ENCODE assay signal across 11 mouse cellular contexts in genomic region chr17:25825311-25825710, GRCm38 (mm10). TPM values are rescaled to one million over a fixed set of nuclear protein-coding genes. Genes with fewer than 3 reads are reported as not detected.
DNase-seq lines count a peak whose midpoint lies in the region; ATAC-seq and TF ChIP-seq lines count a peak whose summit lies in the region.
"Had no signal": no experiment of that assay in that cellular context is flagged by ENCODE, and none has a peak within 500 bp of the region (broad histone marks: within the 10 kb centered on the region; RNA-seq: fewer than 3 reads in every experiment).

No protein-coding gene starts in this region.

- intact Hi-C loops in heart, postnatal 25 days (cut with DNase I) = no loop called here

- peaks cover 40% of the 10 kb centered on the region for H3K4me1 ChIP-seq in heart, embryonic 13.5 days
- H3K4me1 ChIP-seq in midbrain, embryonic 12.5 days = peaks cover 46% of the 10 kb centered on the region
- peaks cover 21% of the 10 kb centered on the region for H3K4me1 ChIP-seq in midbrain, postnatal 0 days (ENCODE audit: insufficient read depth, low read length)
- peaks cover 35% of the 10 kb centered on the region for H3K4me1 ChIP-seq in intestine, embryonic 15.5 days (replicated peaks)
- H3K4me1 ChIP-seq in neural tube, embryonic 15.5 days = peaks cover 66% of the 10 kb centered on the region

- WGBS in heart, embryonic 13.5 days = 84% methylated on average over 6 of the region's 6 CpGs
- WGBS in midbrain, embryonic 12.5 days = 89% methylated on average over 6 of the region's 6 CpGs
- WGBS in midbrain, postnatal 0 days = 91% methylated on average over 6 of the region's 6 CpGs
- WGBS in intestine, embryonic 15.5 days = 86% methylated on average over 6 of the region's 6 CpGs
- whole genome bisulfite sequencing in neural tube, embryonic 15.5 days = 94% methylated on average over 6 of the region's 6 CpGs

- no peak for ATAC-seq in heart, embryonic 13.5 days (ENCODE audit: extremely low read depth, insufficient number of reproducible peaks, low FRiP score, low TSS enrichment)
- ATAC-seq in midbrain, embryonic 12.5 days (ENCODE audit: low FRiP score, low read depth) = no peak
- no peak for ATAC-seq in midbrain, postnatal 0 days (ENCODE audit: low FRiP score)
- ATAC-seq in intestine, embryonic 15.5 days = no peak
- ATAC-seq in neural tube, embryonic 15.5 days (ENCODE audit: low FRiP score) = no peak
- no peak for ATAC-seq in monocyte, adult 5-6 weeks (replicated peaks; ENCODE audit: insufficient number of reproducible peaks, low FRiP score, low TSS enrichment, poor library complexity, severe bottlenecking)
- ATAC-seq: CD4-positive, CD25-positive, alpha-beta regulatory T cell, adult 4 months had no signal

- H3K9ac ChIP-seq in heart, embryonic 13.5 days = no peak overlapping the region
- peak overlapping the region; percentile 33 for H3K9ac ChIP-seq in midbrain, embryonic 12.5 days (replicated peaks)
- no peak overlapping the region for H3K9ac ChIP-seq in midbrain, postnatal 0 days (replicated peaks; ENCODE audit: low read length, poor library complexity, severe bottlenecking)
- H3K9ac ChIP-seq in intestine, embryonic 15.5 days = no peak overlapping the region
- H3K9ac ChIP-seq in neural tube, embryonic 15.5 days (replicated peaks) = no peak overlapping the region
- H3K9ac ChIP-seq: limb, embryonic 15.5 days had no signal

- no peak for TF ChIP-seq CTCF in midbrain, postnatal 0 days (IDR thresholded peaks at IDR 0.05)

- H3K36me3 ChIP-seq in heart, embryonic 13.5 days = peaks cover 39% of the 10 kb centered on the region
- H3K36me3 ChIP-seq in midbrain, embryonic 12.5 days = peaks cover 32% of the 10 kb centered on the region
- peaks cover 24% of the 10 kb centered on the region for H3K36me3 ChIP-seq in midbrain, postnatal 0 days (ENCODE audit: insufficient read depth, low read length)
- H3K36me3 ChIP-seq in intestine, embryonic 15.5 days = peaks cover 5% of the 10 kb centered on the region; the same call in 1 of the 2 replicates
- peaks cover 30% of the 10 kb centered on the region for H3K36me3 ChIP-seq in neural tube, embryonic 15.5 days

- H3K27me3 ChIP-seq in heart, embryonic 13.5 days (replicated peaks) = peaks cover 26% of the 10 kb centered on the region
- H3K27me3 ChIP-seq in midbrain, embryonic 12.5 days = peaks cover 11% of the 10 kb centered on the region
- no peaks in the 10 kb centered on the region for H3K27me3 ChIP-seq in midbrain, postnatal 0 days (ENCODE audit: insufficient read depth, low read length)
- H3K27me3 ChIP-seq in intestine, embryonic 15.5 days (replicated peaks) = peaks cover 2% of the 10 kb centered on the region
- H3K27me3 ChIP-seq in neural tube, embryonic 15.5 days (replicated peaks) = peaks cover under 1% of the 10 kb centered on the region

- H3K27ac ChIP-seq in heart, embryonic 13.5 days (replicated peaks) = no peak overlapping the region
- no peak overlapping the region for H3K27ac ChIP-seq in midbrain, embryonic 12.5 days (replicated peaks)
- no peak overlapping the region for H3K27ac ChIP-seq in midbrain, postnatal 0 days (ENCODE audit: low read depth, low read length)
- H3K27ac ChIP-seq in intestine, embryonic 15.5 days = no peak overlapping the region
- no peak overlapping the region for H3K27ac ChIP-seq in neural tube, embryonic 15.5 days (replicated peaks)
- H3K27ac ChIP-seq: limb, embryonic 15.5 days had no signal

- H3K4me3 ChIP-seq in heart, embryonic 13.5 days = no peak overlapping the region
- no peak overlapping the region for H3K4me3 ChIP-seq in midbrain, embryonic 12.5 days
- no peak overlapping the region for H3K4me3 ChIP-seq in midbrain, postnatal 0 days (ENCODE audit: low read depth, low read length)
- H3K4me3 ChIP-seq in intestine, embryonic 15.5 days (replicated peaks) = no peak overlapping the region; the same call in 1 of the 2 replicates
- 0 out of 2 replicates have a peak overlapping the region, but pooled peaks have one; percentile 3 for H3K4me3 ChIP-seq in neural tube, embryonic 15.5 days (replicated peaks)

- 0 out of 2 replicates have a peak overlapping the region, but pooled peaks have one; percentile 95 for H3K4me2 ChIP-seq in heart, embryonic 13.5 days
- peak overlapping the region; percentile 95; the same call in 1 of the 2 replicates for H3K4me2 ChIP-seq in midbrain, embryonic 12.5 days (replicated peaks)
- H3K4me2 ChIP-seq in midbrain, postnatal 0 days (ENCODE audit: low read depth, low read length, poor library complexity, severe bottlenecking) = no peak overlapping the region
- peak overlapping the region; percentile 86; the same call in 1 of the 2 replicates for H3K4me2 ChIP-seq in intestine, embryonic 15.5 days (replicated peaks)
- peak overlapping the region; percentile 98 for H3K4me2 ChIP-seq in neural tube, embryonic 15.5 days

- no peaks in the 10 kb centered on the region for H3K9me3 ChIP-seq in heart, embryonic 13.5 days
- no peaks in the 10 kb centered on the region for H3K9me3 ChIP-seq in midbrain, embryonic 12.5 days
- no peaks in the 10 kb centered on the region for H3K9me3 ChIP-seq in midbrain, postnatal 0 days (ENCODE audit: low read length)
- no peaks in the 10 kb centered on the region for H3K9me3 ChIP-seq in intestine, embryonic 15.5 days
- no peaks in the 10 kb centered on the region for H3K9me3 ChIP-seq in neural tube, embryonic 15.5 days (replicated peaks)
- H3K9me3 ChIP-seq: limb, embryonic 15.5 days had no signal

- no peak for DNase-seq in heart, postnatal 25 days (ENCODE audit: low spot score)
- no peak for DNase-seq in midbrain, postnatal 0 days (ENCODE audit: low spot score)
- no peak for DNase-seq in layer of hippocampus, adult 9-11 months
- DNase-seq: cerebellum, adult 9-10 months had no signal

RNA-seq across cellular contexts. Expression of gene Wdr24, which starts 1.9 kb away (rescaled TPM):
- polyA plus RNA-seq in heart, embryonic 13.5 days (2015; fragmentation: Nextera tagmentation; extraction: Ambion mirVana) = 14.2 and 15.1 TPM in 2 replicates
- 10 to 100 TPM; 10.2 to 10.6 TPM for total RNA-seq in heart, postnatal 25 days (2021)
- 28.3 and 28.5 TPM in 2 replicates for polyA plus RNA-seq in midbrain, embryonic 12.5 days (2016; fragmentation: Nextera tagmentation; extraction: Ambion mirVana)
- 33.4 and 37.6 TPM in 2 replicates for total RNA-seq in midbrain, postnatal 0 days (2014; rRNA removed)
- polyA plus RNA-seq in midbrain, postnatal 0 days (2015; fragmentation: Nextera tagmentation; extraction: Ambion mirVana) = 24.7 and 27.3 TPM in 2 replicates
- polyA plus RNA-seq in intestine, embryonic 15.5 days (2015; fragmentation: Nextera tagmentation; extraction: Ambion mirVana) = 25.4 and 27.7 TPM in 2 replicates
- 26.5 and 29.9 TPM in 2 replicates for polyA plus RNA-seq in neural tube, embryonic 15.5 days (2015; fragmentation: Nextera tagmentation; extraction: Ambion mirVana)
- total RNA-seq in monocyte, adult 5-6 weeks (2017) = 10.7 to 16.6 TPM (median 15.6 TPM) in 3 replicates

RNA-seq across cellular contexts. Expression of gene Jmjd8, which starts 3.4 kb away (rescaled TPM):
- polyA plus RNA-seq in heart, embryonic 13.5 days (2015; fragmentation: Nextera tagmentation; extraction: Ambion mirVana) = 36.7 and 37.4 TPM in 2 replicates
- 10 to 100 TPM; 35.5 to 36.6 TPM for total RNA-seq in heart, postnatal 25 days (2021)
- 70.7 and 71.1 TPM in 2 replicates for polyA plus RNA-seq in midbrain, embryonic 12.5 days (2016; fragmentation: Nextera tagmentation; extraction: Ambion mirVana)
- 39.1 and 46.2 TPM in 2 replicates for total RNA-seq in midbrain, postnatal 0 days (2014; rRNA removed)
- polyA plus RNA-seq in midbrain, postnatal 0 days (2015; fragmentation: Nextera tagmentation; extraction: Ambion mirVana) = 43.8 and 45.9 TPM in 2 replicates
- 45.1 and 49.4 TPM in 2 replicates for polyA plus RNA-seq in intestine, embryonic 15.5 days (2015; fragmentation: Nextera tagmentation; extraction: Ambion mirVana)
- polyA plus RNA-seq in neural tube, embryonic 15.5 days (2015; fragmentation: Nextera tagmentation; extraction: Ambion mirVana) = 48.5 and 49.8 TPM in 2 replicates
- 7.9 to 20.3 TPM (median 11.0 TPM) in 3 replicates for total RNA-seq in monocyte, adult 5-6 weeks (2017)

RNA-seq across cellular contexts. Expression of gene Stub1, which starts 7.9 kb away (rescaled TPM):
- polyA plus RNA-seq in heart, embryonic 13.5 days (2015; fragmentation: Nextera tagmentation; extraction: Ambion mirVana) = 287 and 324 TPM in 2 replicates
- total RNA-seq in heart, postnatal 25 days (2021) = 100 to 1,000 TPM; 114 to 117 TPM
- polyA plus RNA-seq in midbrain, embryonic 12.5 days (2016; fragmentation: Nextera tagmentation; extraction: Ambion mirVana) = 277 and 283 TPM in 2 replicates
- 237 and 248 TPM in 2 replicates for total RNA-seq in midbrain, postnatal 0 days (2014; rRNA removed)
- 374 and 397 TPM in 2 replicates for polyA plus RNA-seq in midbrain, postnatal 0 days (2015; fragmentation: Nextera tagmentation; extraction: Ambion mirVana)
- polyA plus RNA-seq in intestine, embryonic 15.5 days (2015; fragmentation: Nextera tagmentation; extraction: Ambion mirVana) = 297 and 322 TPM in 2 replicates
- polyA plus RNA-seq in neural tube, embryonic 15.5 days (2015; fragmentation: Nextera tagmentation; extraction: Ambion mirVana) = 380 TPM in 2 replicates
- total RNA-seq in monocyte, adult 5-6 weeks (2017) = 74.5 to 81.4 TPM (median 75.3 TPM) in 3 replicates

RNA-seq across cellular contexts. Expression of gene Rhbdl1, which starts 11.8 kb away (rescaled TPM):
- 0.45 and 0.98 TPM in 2 replicates for polyA plus RNA-seq in heart, embryonic 13.5 days (2015; fragmentation: Nextera tagmentation; extraction: Ambion mirVana)
- total RNA-seq in heart, postnatal 25 days (2021) = 1 to 10 TPM; 1.2 to 2.2 TPM
- polyA plus RNA-seq in midbrain, embryonic 12.5 days (2016; fragmentation: Nextera tagmentation; extraction: Ambion mirVana) = 5.8 and 6.0 TPM in 2 replicates
- 95.2 and 168 TPM in 2 replicates for total RNA-seq in midbrain, postnatal 0 days (2014; rRNA removed)
- polyA plus RNA-seq in midbrain, postnatal 0 days (2015; fragmentation: Nextera tagmentation; extraction: Ambion mirVana) = 97.0 and 110 TPM in 2 replicates
- 1.8 and 1.9 TPM in 2 replicates for polyA plus RNA-seq in intestine, embryonic 15.5 days (2015; fragmentation: Nextera tagmentation; extraction: Ambion mirVana)
- 45.9 and 56.9 TPM in 2 replicates for polyA plus RNA-seq in neural tube, embryonic 15.5 days (2015; fragmentation: Nextera tagmentation; extraction: Ambion mirVana)
- total RNA-seq in monocyte, adult 5-6 weeks (2017) = 1.8 TPM in 1 of 3 replicates, not detected in the others
- polyA plus RNA-seq: CD4-positive, CD25-positive, alpha-beta regulatory T cell, adult 4 months had no signal

RNA-seq across cellular contexts. Expression of gene Gm20683, which starts 16.3 kb away (rescaled TPM):
- polyA plus RNA-seq in heart, embryonic 13.5 days (2015; fragmentation: Nextera tagmentation; extraction: Ambion mirVana) = 2.3 and 2.4 TPM in 2 replicates
- 1 to 10 TPM; 2.8 to 3.6 TPM for total RNA-seq in heart, postnatal 25 days (2021)
- polyA plus RNA-seq in midbrain, embryonic 12.5 days (2016; fragmentation: Nextera tagmentation; extraction: Ambion mirVana) = 2.5 and 3.7 TPM in 2 replicates
- 25.8 and 34.3 TPM in 2 replicates for total RNA-seq in midbrain, postnatal 0 days (2014; rRNA removed)
- polyA plus RNA-seq in midbrain, postnatal 0 days (2015; fragmentation: Nextera tagmentation; extraction: Ambion mirVana) = 11.9 and 14.2 TPM in 2 replicates
- polyA plus RNA-seq in intestine, embryonic 15.5 days (2015; fragmentation: Nextera tagmentation; extraction: Ambion mirVana) = 1.1 and 2.4 TPM in 2 replicates
- 11.6 and 14.6 TPM in 2 replicates for polyA plus RNA-seq in neural tube, embryonic 15.5 days (2015; fragmentation: Nextera tagmentation; extraction: Ambion mirVana)
- 0.43 to 2.9 TPM (median 2.1 TPM) in 3 replicates for total RNA-seq in monocyte, adult 5-6 weeks (2017)
